Comparison of ENCODE assay signal across 9 mouse cellular contexts in genomic region chr1:119818704-119819103, GRCm38 (mm10). TPM values are rescaled to one million over a fixed set of nuclear protein-coding genes. Genes with fewer than 3 reads are reported as not detected.
DNase-seq lines count a peak whose midpoint lies in the region; ATAC-seq and TF ChIP-seq lines count a peak whose summit lies in the region.
"Had no signal": no experiment of that assay in that cellular context is flagged by ENCODE, and none has a peak within 500 bp of the region (broad histone marks: within the 10 kb centered on the region; RNA-seq: fewer than 3 reads in every experiment).

No protein-coding gene starts in this region.

- no peak overlapping the region for H3K4me2 ChIP-seq in kidney, embryonic 14.5 days (replicated peaks; ENCODE audit: low read depth, low read length)

- peak; percentile 14 for DNase-seq in adrenal gland, adult 2 months
- no peak for DNase-seq in adrenal gland, postnatal 25 days
- peak; percentile 69 for DNase-seq in kidney, adult 2 months
- DNase-seq in CD4-positive helper T cell, adult 2 months (ENCODE audit: low read depth, low spot score): peak; percentile 40
- DNase-seq in heart, postnatal 4 days: peak; percentile 21
- no peak for DNase-seq in right cerebral cortex, postnatal 4 days
- DNase-seq in cerebellum, adult 11-12 months: no peak
- DNase-seq: thymus, adult 18-20 months had no signal

- peaks cover 6% of the 10 kb centered on the region for H3K4me1 ChIP-seq in kidney, adult 2 months (ENCODE audit: control insufficient read depth, insufficient read depth, low read length)
- no peaks in the 10 kb centered on the region for H3K4me1 ChIP-seq in kidney, embryonic 14.5 days (ENCODE audit: control insufficient read depth, insufficient read depth, low read length)

- H3K9ac ChIP-seq in kidney, embryonic 14.5 days (ENCODE audit: low read depth, low read length): no peak overlapping the region

- H3K9me3 ChIP-seq in kidney, embryonic 14.5 days (ENCODE audit: control insufficient read depth, low read length): no peaks in the 10 kb centered on the region

- no peaks in the 10 kb centered on the region for H3K27me3 ChIP-seq in kidney, adult 2 months (replicated peaks; ENCODE audit: control insufficient read depth, insufficient read depth, low read length)
- H3K27me3 ChIP-seq in kidney, embryonic 14.5 days (ENCODE audit: control insufficient read depth, insufficient read depth, low read length): no peaks in the 10 kb centered on the region

- WGBS in kidney, adult 2 months: 33% methylated on average over 1 of the region's 1 CpGs
- 59% methylated on average over 1 of the region's 1 CpGs for WGBS in kidney, embryonic 14.5 days

- TF ChIP-seq CTCF in kidney, adult 2 months (conservative IDR thresholded peaks at IDR 0.05; ENCODE audit: insufficient read depth, insufficient read length, low read depth, low read length): 0 out of 2 replicates have a peak, but pooled peaks have one; percentile 10

- H3K36me3 ChIP-seq in kidney, adult 2 months (ENCODE audit: control insufficient read depth, insufficient read depth, low read length): no peaks in the 10 kb centered on the region
- H3K36me3 ChIP-seq in kidney, embryonic 14.5 days (ENCODE audit: control insufficient read depth, insufficient read depth, low read length): no peaks in the 10 kb centered on the region

- ATAC-seq in kidney, embryonic 14.5 days (ENCODE audit: low FRiP score, low TSS enrichment): no peak

- H3K4me3 ChIP-seq in kidney, adult 2 months (ENCODE audit: insufficient read depth, low read depth, low read length): no peak overlapping the region
- H3K4me3 ChIP-seq in kidney, embryonic 14.5 days (ENCODE audit: low read length): no peak overlapping the region

- no peak for TF ChIP-seq POLR2A in kidney, adult 2 months (IDR thresholded peaks at IDR 0.05; ENCODE audit: low read depth, low read length)

- H3K27ac ChIP-seq in kidney, adult 2 months (ENCODE audit: insufficient read depth, low read depth, low read length): no peak overlapping the region
- H3K27ac ChIP-seq in kidney, embryonic 14.5 days (ENCODE audit: low read depth, low read length): no peak overlapping the region

RNA-seq across cellular contexts. Expression of gene Ptpn4, which starts 18.7 kb away (rescaled TPM):
- total RNA-seq in adrenal gland, adult 2 months (2021): 10 to 100 TPM; 25.6 to 40.8 TPM
- polyA plus RNA-seq in adrenal gland, adult 2 months (2012; rRNA removed): 4.9 and 9.2 TPM in 2 replicates
- total RNA-seq in adrenal gland, postnatal 25 days (2021): 27.2 and 28.2 TPM in 2 replicates
- 2.9 and 3.6 TPM in 2 replicates for polyA plus RNA-seq in kidney, adult 2 months (2012; rRNA removed)
- polyA plus RNA-seq in kidney, embryonic 14.5 days (2014; fragmentation: Nextera tagmentation; extraction: Ambion mirVana): 11.9 and 13.5 TPM in 2 replicates
- 10 to 100 TPM; 25.3 to 26.9 TPM for total RNA-seq in heart, postnatal 4 days (2021)

Comparison
In these comparisons a context has a peak if more than half of its experiments do, and no peak if none do; other contexts are left out.
1. DNase-seq: peak in adrenal gland, adult 2 months (single experiment), kidney, adult 2 months (single experiment), CD4-positive helper T cell, adult 2 months (single experiment) and heart, postnatal 4 days (single experiment); none in adrenal gland, postnatal 25 days (single experiment), right cerebral cortex, postnatal 4 days (single experiment) and cerebellum, adult 11-12 months (single experiment).